Mouse (Mus musculus) olfactory bulb, adult 2 months (tissue): ENCODE measurements around the gene Rtp1. TPM values are rescaled to one million over a fixed set of nuclear protein-coding genes. Genes with fewer than 3 reads are reported as not detected.

Experiments used
- H3K27ac ChIP-seq: fragments of 200-500 bp; 2 replicates; pipeline ENCODE4 v1.5.1; 2012; ENCODE audit warnings: low read depth, low read length; ENCODE audit not compliant: insufficient read depth
- H3K4me1 ChIP-seq: fragments of 200-500 bp; 2 replicates; pipeline ENCODE4 v1.6.1; 2012; ENCODE audit warnings: low read length; ENCODE audit not compliant: control insufficient read depth, insufficient read depth
- H3K4me3 ChIP-seq: fragments of 200-500 bp; 2 replicates; pipeline ENCODE4 v1.5.1; 2012; ENCODE audit warnings: mild to moderate bottlenecking, low read depth, low read length, moderate library complexity; ENCODE audit not compliant: insufficient read depth
- CTCF ChIP-seq: fragments of 200-500 bp; IDR thresholded peaks from 2 replicates; pipeline ENCODE4 v1.5.1; 2012; ENCODE audit warnings: low read depth, mild to moderate bottlenecking, low read length, moderate library complexity; ENCODE audit not compliant: insufficient read depth
- POLR2A ChIP-seq: fragments of 200-500 bp; IDR thresholded peaks from 2 replicates; pipeline ENCODE4 v1.6.1; 2012; ENCODE audit warnings: mild to moderate bottlenecking, low read depth, low read length, moderate library complexity; ENCODE audit not compliant: insufficient read depth
- WGBS: fragments of 180-500 bp; shearing (Covaris S2); methylation state at CpG from one replicate; pipeline ENCODE4 v1.1.7; 2018; 5-methylcytosine and 5-hydroxymethylcytosine counted together
- polyA plus RNA-seq: library from polyadenylated mRNA; stranded (reverse); fragments of >200 nt; gene quantifications from 2 replicates; pipeline ENCODE4 v1.2.4, GENCODE M21; 2012; ENCODE audit warnings: low replicate concordance; ENCODE audit not compliant: missing spikeins, insufficient read depth, insufficient read length

Rtp1 gene
- polyA plus RNA-seq, 1 experiment, result not detected

DNA sequence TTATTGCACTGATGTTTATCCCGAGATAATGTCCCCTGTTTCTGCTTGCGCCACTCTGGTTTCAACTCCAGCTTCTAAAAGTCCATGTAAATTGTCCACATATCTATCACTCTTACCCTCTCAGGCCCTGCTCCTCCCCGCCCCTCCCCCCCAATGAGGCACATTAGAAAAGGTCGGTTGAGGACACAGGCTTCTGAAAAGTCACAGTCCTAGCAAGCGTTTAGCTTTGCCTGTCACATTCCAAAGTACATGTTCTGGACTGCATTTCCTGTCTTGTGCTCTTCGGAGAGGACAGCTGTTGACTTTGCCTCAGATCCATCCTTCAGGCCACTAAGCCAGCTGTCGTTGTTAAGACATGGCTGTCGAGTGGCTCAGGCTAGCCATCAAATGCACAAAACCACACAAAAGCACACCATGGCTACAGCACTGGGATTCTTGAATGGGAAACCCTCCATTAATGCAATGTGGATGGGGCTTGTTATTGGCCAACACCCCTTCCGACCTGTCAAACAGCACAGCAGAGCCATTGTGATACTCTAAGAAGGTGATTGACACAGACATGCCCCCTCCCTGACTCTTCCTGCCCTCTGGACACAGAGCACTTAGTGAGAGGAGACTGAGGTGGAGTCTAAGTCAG, 12.2 kb upstream of the Rtp1 start:
- Histone ChIP-seq H3K4me1 (no peaks in the 10 kb centered on the region), H3K27ac (no peak overlapping the region), H3K4me3 (no peak overlapping the region)
- TF ChIP-seq POLR2A, result no peak
- no peak for TF ChIP-seq CTCF
- WGBS, result 51% methylated on average over 9 of the region's 9 CpGs

DNA sequence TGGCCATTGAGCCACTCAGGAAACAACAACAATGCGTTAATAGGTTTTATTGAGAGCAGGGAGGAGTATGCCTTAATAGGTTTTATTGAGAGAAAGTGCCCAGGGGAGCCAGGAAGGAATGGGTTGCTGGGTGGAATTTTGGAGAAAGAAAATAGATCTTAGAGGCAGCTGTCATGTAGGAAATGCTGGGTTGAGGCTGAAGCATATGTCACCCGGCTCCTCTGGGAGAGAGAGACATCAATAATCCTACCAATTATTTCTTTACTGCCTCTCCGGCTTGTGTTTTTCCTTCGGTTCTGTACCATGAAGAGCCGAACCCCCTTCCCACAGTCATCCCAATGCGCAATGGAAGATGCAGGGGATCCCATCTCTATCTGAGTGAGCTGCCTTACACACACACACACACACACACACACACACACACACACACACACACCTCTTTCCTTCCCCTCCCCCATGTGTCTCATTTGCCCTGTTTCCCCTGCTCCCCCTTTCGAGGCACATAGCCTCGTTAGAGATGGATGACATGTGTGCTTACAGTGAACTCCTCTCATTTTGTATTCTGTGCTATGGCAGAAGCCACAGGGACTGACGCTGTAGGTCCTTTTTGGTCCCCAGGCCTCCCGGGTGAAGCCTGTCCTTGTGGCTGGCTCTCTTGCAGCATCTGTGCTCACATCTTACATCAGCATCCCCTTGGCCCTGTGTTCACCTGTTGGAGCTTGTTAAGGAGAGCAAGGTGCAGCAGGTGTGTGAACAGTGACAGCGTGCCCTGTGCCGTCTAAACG, 11.3 kb upstream of the Rtp1 start:
- WGBS, result 73% methylated on average over 13 of the region's 13 CpGs
- no peak for TF ChIP-seq POLR2A
- no peak for TF ChIP-seq CTCF
- H3K4me1 ChIP-seq, result no peaks in the 10 kb centered on the region
- no peak overlapping the region for H3K4me3 ChIP-seq
- no peak overlapping the region for H3K27ac ChIP-seq

DNA sequence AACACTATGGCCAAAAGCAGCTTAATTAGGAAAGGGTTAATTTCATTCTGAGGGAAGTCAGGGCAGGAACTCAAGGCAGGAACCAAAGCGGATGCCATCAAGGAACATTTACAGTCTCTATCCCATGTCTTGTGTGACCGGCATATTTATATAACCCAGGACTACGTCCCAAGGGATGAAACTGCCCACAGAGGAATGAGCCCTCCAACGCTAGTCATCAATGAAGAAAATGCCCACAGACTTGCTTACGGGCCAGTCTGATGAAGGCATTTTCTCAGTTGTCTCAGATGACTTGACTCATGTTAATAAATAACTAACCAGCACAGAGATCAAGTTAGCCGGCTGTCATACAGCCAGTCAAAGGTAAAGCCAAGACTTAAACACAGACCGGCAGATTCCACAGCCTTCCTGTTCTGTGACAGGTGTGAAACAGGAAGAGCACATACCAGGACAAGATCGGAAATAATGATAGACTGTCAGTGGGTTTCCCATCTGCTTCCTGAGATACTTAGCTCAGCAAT, 9.3 kb upstream of the Rtp1 start:
- 95% methylated on average over 8 of the region's 8 CpGs for WGBS
- Histone ChIP-seq H3K4me3 (no peak overlapping the region), H3K27ac (no peak overlapping the region), H3K4me1 (no peaks in the 10 kb centered on the region)
- TF ChIP-seq CTCF (no peak), POLR2A (no peak)

DNA sequence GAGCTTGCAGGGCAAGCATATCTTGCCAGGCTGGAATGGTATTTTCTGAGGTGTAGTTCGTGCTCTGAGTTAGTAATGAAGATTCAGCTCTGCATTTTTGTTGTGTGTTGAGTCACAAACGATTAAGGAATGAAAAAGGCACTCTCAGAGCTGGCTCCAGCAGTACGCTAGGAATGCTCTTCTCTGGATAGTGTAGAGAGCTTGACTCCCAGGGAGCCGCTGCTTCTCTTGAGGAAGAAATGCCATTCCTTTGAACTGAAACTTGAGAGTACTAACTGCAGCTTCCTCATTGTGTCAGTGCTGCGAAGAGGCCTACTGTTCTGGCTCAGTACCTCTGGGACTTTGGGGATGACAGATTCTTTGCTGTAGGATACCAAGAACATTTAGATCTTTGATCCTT, 5.1 kb upstream of the Rtp1 start:
- no peak overlapping the region for H3K4me3 ChIP-seq
- 63% methylated on average over 5 of the region's 5 CpGs for WGBS
- TF ChIP-seq CTCF (no peak), POLR2A (no peak)
- no peaks in the 10 kb centered on the region for H3K4me1 ChIP-seq
- H3K27ac ChIP-seq, result no peak overlapping the region

DNA sequence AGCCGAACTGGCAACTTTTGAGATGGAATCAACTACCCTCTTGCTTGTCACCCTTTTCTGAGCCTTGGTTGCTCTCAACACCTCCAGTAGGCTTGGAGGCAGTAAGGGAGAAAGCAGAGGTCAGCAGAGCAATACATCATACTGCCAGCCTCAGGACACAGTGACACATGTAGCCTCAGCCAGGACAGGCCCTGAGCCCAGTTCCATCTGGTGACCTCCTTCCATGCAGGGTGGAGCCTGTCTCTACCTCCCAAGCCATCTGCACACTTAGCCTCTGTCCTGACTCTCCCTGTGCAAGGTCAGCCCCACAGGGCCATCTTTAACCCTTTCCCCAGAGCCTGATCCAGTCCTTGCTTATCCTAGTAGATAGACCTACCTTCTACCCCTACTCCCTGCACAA, 1.2 kb upstream of the Rtp1 start:
- Histone ChIP-seq H3K4me3 (no peak overlapping the region), H3K27ac (no peak overlapping the region), H3K4me1 (no peaks in the 10 kb centered on the region)
- TF ChIP-seq POLR2A, result no peak
- no peak for TF ChIP-seq CTCF
- WGBS, result 96% methylated on average over 1 of the region's 1 CpGs

DNA sequence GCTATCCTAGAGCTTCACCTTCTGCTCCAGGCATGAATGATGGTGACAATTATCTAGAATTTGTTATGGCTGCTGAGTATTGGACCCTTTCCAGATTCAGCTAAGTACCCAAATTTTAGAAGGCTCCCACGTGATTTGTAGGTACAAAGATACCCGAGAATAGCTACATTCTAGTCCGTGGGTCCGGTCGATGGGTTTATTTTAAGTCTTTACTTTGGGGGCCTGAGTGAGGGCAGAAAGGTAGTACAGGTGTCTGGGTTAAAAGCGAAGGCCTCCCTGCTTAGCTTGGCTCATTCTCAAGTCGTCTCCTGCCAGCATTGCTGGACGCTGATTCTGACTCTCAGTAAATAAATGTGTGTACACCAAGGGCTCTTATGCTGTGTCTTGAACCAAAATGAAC, 1.1 kb downstream of the Rtp1 start:
- Histone ChIP-seq H3K4me1 (no peaks in the 10 kb centered on the region), H3K27ac (no peak overlapping the region), H3K4me3 (no peak overlapping the region)
- 74% methylated on average over 8 of the region's 8 CpGs for WGBS
- TF ChIP-seq CTCF (no peak), POLR2A (no peak)

DNA sequence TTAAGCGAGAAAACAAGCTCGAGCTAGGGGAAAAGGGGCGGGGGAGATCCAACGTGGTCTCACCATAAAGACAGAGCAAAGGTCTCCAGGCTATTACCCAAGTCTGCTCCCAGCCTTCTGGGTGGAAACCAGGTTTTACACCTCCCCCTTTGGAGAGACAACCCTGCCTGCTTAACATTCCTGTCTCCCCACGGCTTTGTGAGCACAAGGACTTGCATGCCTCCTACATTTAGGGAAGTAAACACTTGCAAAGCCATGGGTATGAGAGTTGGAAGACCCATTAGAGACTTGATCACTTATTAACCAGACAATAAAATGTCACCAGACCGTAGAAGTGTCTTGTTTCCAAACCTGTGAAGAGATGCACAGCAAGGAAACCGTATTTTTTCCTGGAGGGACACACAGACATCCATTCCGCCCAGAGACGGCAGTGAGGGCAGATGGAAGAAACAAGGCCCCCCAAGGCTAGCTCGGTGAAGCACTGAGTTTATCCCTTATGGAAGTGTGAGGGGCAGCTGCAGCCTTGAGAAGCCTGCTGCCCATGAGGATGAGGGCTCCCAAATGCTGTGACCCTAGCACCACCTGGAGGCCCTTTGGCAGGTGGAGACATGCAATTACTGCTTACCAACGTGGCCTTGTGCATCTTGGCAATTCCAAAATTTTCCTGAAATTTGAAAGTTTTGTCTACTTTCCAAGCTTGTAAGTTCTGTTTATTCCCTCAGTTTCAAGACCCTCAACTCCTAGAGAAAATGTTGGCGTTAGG, 8.7 kb downstream of the Rtp1 start:
- H3K27ac ChIP-seq, result no peak overlapping the region
- TF ChIP-seq POLR2A (no peak), CTCF (no peak)
- 78% methylated on average over 12 of the region's 12 CpGs for WGBS
- no peak overlapping the region for H3K4me3 ChIP-seq
- H3K4me1 ChIP-seq, result no peaks in the 10 kb centered on the region

DNA sequence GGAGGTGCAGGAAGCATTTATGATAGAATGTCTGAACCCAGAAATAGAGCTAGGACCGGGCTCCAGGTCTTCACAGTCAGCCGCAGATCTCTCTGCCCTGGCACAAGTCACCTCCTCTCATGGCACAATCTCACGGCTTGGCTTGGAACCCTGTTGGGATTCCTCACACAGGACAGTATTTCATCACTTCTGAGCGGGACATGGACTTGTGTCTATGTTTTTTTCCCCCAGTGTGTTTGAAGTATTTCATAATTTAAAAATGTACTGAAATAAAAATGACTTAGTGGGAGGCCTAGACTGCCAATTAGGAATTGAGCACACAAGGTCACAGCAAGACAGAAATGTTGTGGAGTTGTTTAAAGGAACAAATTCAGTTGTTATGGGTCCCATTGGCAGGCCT, 15.3 kb downstream of the Rtp1 start:
- no peak overlapping the region for H3K27ac ChIP-seq
- H3K4me1 ChIP-seq, result no peaks in the 10 kb centered on the region
- WGBS, result 87% methylated on average over 4 of the region's 4 CpGs
- no peak overlapping the region for H3K4me3 ChIP-seq
- no peak for TF ChIP-seq POLR2A

DNA sequence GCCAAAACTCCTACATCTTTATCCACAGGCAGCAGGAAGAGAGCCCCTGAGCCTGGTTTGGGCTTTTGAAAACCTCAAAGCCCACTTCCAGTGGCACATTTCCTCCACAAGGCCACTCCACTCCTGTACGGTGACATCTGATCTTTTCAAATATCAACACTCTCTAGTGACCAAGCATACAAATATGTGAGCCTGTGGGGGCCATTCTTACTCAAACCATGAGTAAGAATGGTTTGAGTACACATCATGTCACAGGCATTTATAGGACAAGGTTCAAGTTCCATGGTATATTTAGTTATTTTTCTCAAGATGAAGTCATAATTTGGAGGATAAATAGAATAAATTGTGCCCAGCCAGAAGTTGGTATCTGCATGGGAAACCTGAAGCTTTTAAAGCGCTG, 21.0 kb downstream of the Rtp1 start:
- H3K4me3 ChIP-seq, result no peak overlapping the region
- WGBS, result 92% methylated on average over 2 of the region's 2 CpGs
- H3K4me1 ChIP-seq, result no peaks in the 10 kb centered on the region
- TF ChIP-seq CTCF (no peak), POLR2A (no peak)
- H3K27ac ChIP-seq, result no peak overlapping the region
